Mouse (Mus musculus) heart, embryonic 11.5 days (tissue): ENCODE data around the gene Shf. TPM values are rescaled to one million over a fixed set of nuclear protein-coding genes. Genes with fewer than 3 reads are reported as not detected.

ENCODE experiments used
- ATAC-seq: fragments of 200-750 bp; cut with Nextera tagmentation; replicated peaks from 2 replicates; pipeline ENCODE4 v1.8.0; 2017; ENCODE audit warnings: moderate library complexity; ENCODE audit not compliant: insufficient number of reproducible peaks, low FRiP score, low TSS enrichment
- H3K27ac ChIP-seq: fragments of 300-500 bp; sonication (generic); 2 replicates; pipeline ENCODE4 v1.5.1; 2014; ENCODE audit warnings: mild to moderate bottlenecking, low read depth, low read length
- H3K27me3 ChIP-seq: fragments of 300-500 bp; sonication (generic); 2 replicates; pipeline ENCODE4 v1.6.1; 2014; ENCODE audit warnings: mild to moderate bottlenecking, low read length, mixed read lengths; ENCODE audit not compliant: control insufficient read depth, insufficient read depth
- H3K36me3 ChIP-seq: fragments of 300-500 bp; sonication (generic); 2 replicates; pipeline ENCODE4 v1.6.1; 2014; ENCODE audit warnings: mild to moderate bottlenecking, low read length, moderate library complexity, mixed read lengths; ENCODE audit not compliant: control insufficient read depth, insufficient read depth
- H3K4me1 ChIP-seq: fragments of 300-500 bp; sonication (generic); 2 replicates; pipeline ENCODE4 v1.6.1; 2014; ENCODE audit warnings: low read length; ENCODE audit not compliant: control insufficient read depth, insufficient read depth
- H3K4me2 ChIP-seq: fragments of 300-500 bp; sonication (generic); 2 replicates; pipeline ENCODE4 v1.6.1; 2014; ENCODE audit warnings: mild to moderate bottlenecking, moderate library complexity
- H3K4me3 ChIP-seq: fragments of 300-500 bp; sonication (generic); 2 replicates; pipeline ENCODE4 v1.5.1; 2014; ENCODE audit warnings: low read depth, low read length
- H3K9ac ChIP-seq: fragments of 300-500 bp; sonication (generic); 2 replicates; pipeline ENCODE4 v1.6.1; 2014; ENCODE audit warnings: mild to moderate bottlenecking, low read depth, low read length, moderate library complexity
- H3K9me3 ChIP-seq: fragments of 300-500 bp; sonication (generic); replicated peaks from 2 replicates; pipeline ENCODE4 v1.6.1; 2016; ENCODE audit warnings: low read length; ENCODE audit not compliant: control insufficient read depth
- WGBS: fragments of 180-500 bp; shearing (Covaris S2); extraction: QIAGEN DNeasy Blood & Tissue Kit; methylation state at CpG from one replicate; pipeline ENCODE4 v1.1.7; 2014; ENCODE audit not compliant: insufficient replicate concordance; 5-methylcytosine and 5-hydroxymethylcytosine counted together
- polyA plus RNA-seq: library from polyadenylated mRNA; unstranded; fragments of >200 nt; fragmentation: Nextera tagmentation; extraction: Ambion mirVana; gene quantifications from 2 replicates; pipeline ENCODE4 v1.2.1, GENCODE M21; 2014

Shf gene
- polyA plus RNA-seq, 1 experiment from 2014 or later: 3.8 TPM

GRCm38 (mm10) chr2:122374012-122374411 is 5.0 kb upstream of the Shf start:
- 73% methylated on average over 5 of the region's 5 CpGs for WGBS
- H3K4me2 ChIP-seq: no peak overlapping the region

GRCm38 (mm10) chr2:122372541-122372940 is 3.6 kb upstream of the Shf start:
- no peaks in the 10 kb centered on the region for H3K9me3 ChIP-seq
- WGBS: 72% methylated on average over 1 of the region's 1 CpGs
- H3K27ac ChIP-seq: no peak overlapping the region
- H3K36me3 ChIP-seq: no peaks in the 10 kb centered on the region
- peaks cover 10% of the 10 kb centered on the region for H3K27me3 ChIP-seq
- H3K4me1 ChIP-seq: peaks cover 3% of the 10 kb centered on the region
- H3K4me3 ChIP-seq: no peak overlapping the region
- ATAC-seq: no peak
- no peak overlapping the region for H3K4me2 ChIP-seq
- no peak overlapping the region for H3K9ac ChIP-seq

More at GRCm38 (mm10) chr2:122374012-122374411, 5.0 kb upstream of the Shf start:
- ATAC-seq: no peak
- H3K4me1 ChIP-seq: no peaks in the 10 kb centered on the region
- H3K4me3 ChIP-seq: no peak overlapping the region
- no peak overlapping the region for H3K9ac ChIP-seq
- peaks cover 10% of the 10 kb centered on the region for H3K27me3 ChIP-seq
- H3K9me3 ChIP-seq: no peaks in the 10 kb centered on the region
- H3K36me3 ChIP-seq: no peaks in the 10 kb centered on the region
- H3K27ac ChIP-seq: no peak overlapping the region

- Histone ChIP-seq H3K4me1 (peaks cover 6% of the 10 kb centered on the region), H3K4me2 (no peak overlapping the region), H3K9me3 (no peaks in the 10 kb centered on the region), H3K9ac (no peak overlapping the region), H3K27me3 (peaks cover 10% of the 10 kb centered on the region), H3K36me3 (no peaks in the 10 kb centered on the region), H3K27ac (no peak overlapping the region), H3K4me3 (no peak overlapping the region)
- ATAC-seq: no peak
- WGBS: 63% methylated on average over 3 of the region's 3 CpGs
Measured at GRCm38 (mm10) chr2:122372067-122372466, 3.1 kb upstream of the Shf start.

GRCm38 (mm10) chr2:122370101-122370750 is 1.3 kb upstream of the Shf start:
- peaks cover 16% of the 10 kb centered on the region for H3K4me1 ChIP-seq
- no peaks in the 10 kb centered on the region for H3K36me3 ChIP-seq
- peaks cover 10% of the 10 kb centered on the region for H3K27me3 ChIP-seq
- H3K4me3 ChIP-seq: no peak overlapping the region
- H3K9ac ChIP-seq: no peak overlapping the region
- H3K9me3 ChIP-seq: no peaks in the 10 kb centered on the region
- no peak overlapping the region; the same call in 1 of the 2 replicates for H3K4me2 ChIP-seq
- 37% methylated on average over 10 of the region's 10 CpGs for WGBS
- ATAC-seq: no peak
- H3K27ac ChIP-seq: no peak overlapping the region

GRCm38 (mm10) chr2:122368081-122368971 is 636 bp downstream of the Shf start:
- peaks cover 16% of the 10 kb centered on the region for H3K4me1 ChIP-seq
- peak overlapping the region; percentile 78 for H3K9ac ChIP-seq
- peak overlapping the region; percentile 77 for H3K4me3 ChIP-seq
- peak; percentile 65 for ATAC-seq
- H3K4me2 ChIP-seq: peak overlapping the region; percentile 91
- no peaks in the 10 kb centered on the region for H3K36me3 ChIP-seq
- H3K27ac ChIP-seq: no peak overlapping the region
- peaks cover 10% of the 10 kb centered on the region for H3K27me3 ChIP-seq
- WGBS: 2% methylated on average over 35 of the region's 55 CpGs
- no peaks in the 10 kb centered on the region for H3K9me3 ChIP-seq

GRCm38 (mm10) chr2:122367701-122368080 is 1.3 kb downstream of the Shf start:
- no peak for ATAC-seq
- Histone ChIP-seq H3K4me1 (peaks cover 16% of the 10 kb centered on the region), H3K27me3 (peaks cover 10% of the 10 kb centered on the region), H3K9ac (peak overlapping the region; percentile 78), H3K27ac (no peak overlapping the region), H3K4me2 (peak overlapping the region; percentile 91), H3K9me3 (no peaks in the 10 kb centered on the region), H3K36me3 (no peaks in the 10 kb centered on the region), H3K4me3 (peak overlapping the region; percentile 77)
- WGBS: 22% methylated on average over 4 of the region's 4 CpGs

- ATAC-seq: no peak
- Histone ChIP-seq H3K36me3 (no peaks in the 10 kb centered on the region), H3K4me1 (peaks cover 16% of the 10 kb centered on the region), H3K9me3 (no peaks in the 10 kb centered on the region), H3K27ac (no peak overlapping the region), H3K4me2 (peak overlapping the region; percentile 91), H3K27me3 (peaks cover 10% of the 10 kb centered on the region), H3K9ac (no peak overlapping the region), H3K4me3 (peak overlapping the region; percentile 77)
- whole genome bisulfite sequencing: 38% methylated on average over 4 of the region's 4 CpGs
Measured at GRCm38 (mm10) chr2:122367181-122367580, 1.8 kb downstream of the Shf start.

GRCm38 (mm10) chr2:122366706-122367105 is 2.3 kb downstream of the Shf start:
- Histone ChIP-seq H3K4me2 (peak overlapping the region; percentile 91), H3K27me3 (peaks cover 10% of the 10 kb centered on the region), H3K4me3 (peak overlapping the region; percentile 77; the same call in 1 of the 2 replicates), H3K27ac (no peak overlapping the region), H3K4me1 (peaks cover 16% of the 10 kb centered on the region), H3K9me3 (no peaks in the 10 kb centered on the region), H3K36me3 (no peaks in the 10 kb centered on the region), H3K9ac (no peak overlapping the region)
- no peak for ATAC-seq
- 29% methylated on average over 5 of the region's 5 CpGs for WGBS
